Mouse (Mus musculus): ENCODE measurements at regions not wholly inside any gene's neighbourhood (a gene's known extent, or its start where the extent isn't known, plus 50 kb on each side); places are given as distances from the start of the nearest gene placed in this dataset.

DNA sequence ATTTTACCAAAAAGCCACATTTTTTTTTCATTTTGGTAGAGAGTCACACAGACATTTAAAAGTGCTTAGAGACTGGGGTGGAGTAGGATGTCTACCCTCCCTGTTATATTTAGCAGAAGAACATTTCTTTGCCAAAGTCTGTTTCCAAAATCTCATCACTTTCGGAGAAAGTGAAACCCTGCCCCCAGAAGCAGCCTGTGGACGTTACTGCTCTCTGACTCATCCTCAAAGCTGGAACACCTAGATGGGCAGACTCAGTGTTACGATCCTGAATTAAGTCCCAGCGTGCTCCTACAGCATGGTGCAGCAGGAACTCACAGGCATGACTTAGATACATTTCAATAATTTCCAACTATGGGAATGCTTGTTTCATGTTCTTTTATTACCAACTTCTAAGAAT lies 361.1 kb downstream of the Phkb start:
- TF ChIP-seq POLR2A (IDR thresholded peaks at IDR 0.05; ENCODE audit: borderline replicate concordance, insufficient read depth, low read length) = no peak
- TF ChIP-seq CTCF (IDR thresholded peaks at IDR 0.05; ENCODE audit: borderline replicate concordance, insufficient read depth, low read depth, low read length) = no peak

All from cerebellum, adult 2 months (tissue).